Comparison of ENCODE assay signal across 34 mouse cellular contexts in the genomic region with DNA sequence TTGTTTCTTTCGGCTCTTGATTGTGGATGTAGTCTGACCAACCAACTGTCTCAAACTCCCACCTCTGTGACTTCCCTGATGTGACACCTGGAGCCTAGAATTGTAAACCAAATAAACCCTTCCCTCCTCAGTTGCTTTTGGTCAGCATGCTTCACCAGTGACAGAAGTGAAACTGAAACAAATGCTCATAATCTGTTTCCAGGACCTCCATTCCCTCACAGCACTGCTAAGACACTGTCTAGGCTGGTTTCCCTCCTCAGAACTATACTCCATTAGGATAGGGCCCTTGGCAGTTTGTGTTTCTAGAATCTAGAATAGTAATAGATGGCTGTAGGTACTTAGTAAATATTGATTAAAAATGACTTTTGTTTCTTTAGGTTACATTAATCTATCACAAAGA.
"Had no signal": no experiment of that assay in that cellular context is flagged by ENCODE, and none has a peak within 500 bp of the region (broad histone marks: within the 10 kb centered on the region; RNA-seq: fewer than 3 reads in every experiment).

No protein-coding gene starts in this region.

- H3K36me3 ChIP-seq: heart, embryonic 10.5 days; heart, embryonic 12.5 days; heart, embryonic 15.5 days; hindbrain, embryonic 12.5 days; hindbrain, embryonic 13.5 days; hindbrain, embryonic 15.5 days; intestine, embryonic 15.5 days; kidney, embryonic 15.5 days had no signal

- H3K27me3 ChIP-seq: heart, embryonic 12.5 days; heart, embryonic 13.5 days; heart, embryonic 15.5 days; hindbrain, embryonic 12.5 days; hindbrain, embryonic 13.5 days; hindbrain, embryonic 15.5 days; intestine, embryonic 15.5 days; kidney, embryonic 15.5 days had no signal

- H3K9ac ChIP-seq: heart, embryonic 12.5 days; heart, embryonic 13.5 days; heart, embryonic 15.5 days; hindbrain, embryonic 12.5 days; hindbrain, embryonic 13.5 days; hindbrain, embryonic 14.5 days; hindbrain, embryonic 15.5 days; intestine, embryonic 15.5 days; kidney, embryonic 15.5 days had no signal

- H3K4me2 ChIP-seq: heart, embryonic 11.5 days; heart, embryonic 12.5 days; heart, embryonic 13.5 days; heart, embryonic 15.5 days; hindbrain, embryonic 12.5 days; hindbrain, embryonic 13.5 days; hindbrain, embryonic 14.5 days; hindbrain, embryonic 15.5 days; intestine, embryonic 15.5 days; kidney, embryonic 15.5 days had no signal

- DNase-seq: heart, postnatal 10 days; heart, postnatal 14 days; heart, postnatal 36 days; heart, postnatal 4 days; kidney, adult 11 months; kidney, adult 18-20 months; kidney, adult 2 months; kidney, adult 8-10 months; kidney, adult 9 months; kidney, postnatal 10 days; kidney, postnatal 14 days; kidney, postnatal 25 days; kidney, postnatal 36 days; kidney, postnatal 4 days; layer of hippocampus, adult 9-11 months; layer of hippocampus, postnatal 36 days had no signal

- ATAC-seq: hindbrain, embryonic 16.5 days; hindbrain, postnatal 0 days; inflammation-experienced regulatory T-cells, adult 6 months; intestine, embryonic 15.5 days; intestine, embryonic 16.5 days had no signal

- H3K9me3 ChIP-seq: heart, embryonic 10.5 days; heart, embryonic 12.5 days; heart, embryonic 13.5 days; heart, embryonic 15.5 days; hindbrain, embryonic 12.5 days; hindbrain, embryonic 13.5 days; hindbrain, embryonic 15.5 days; intestine, embryonic 15.5 days; kidney, embryonic 15.5 days had no signal

- H3K4me1 ChIP-seq: heart, embryonic 10.5 days; heart, embryonic 12.5 days; heart, embryonic 13.5 days; heart, embryonic 15.5 days; hindbrain, embryonic 12.5 days; hindbrain, embryonic 13.5 days; hindbrain, embryonic 15.5 days; intestine, embryonic 15.5 days had no signal

- H3K4me3 ChIP-seq: heart, embryonic 10.5 days; heart, embryonic 12.5 days; heart, embryonic 13.5 days; heart, embryonic 15.5 days; hindbrain, embryonic 12.5 days; hindbrain, embryonic 13.5 days; hindbrain, embryonic 15.5 days; intestine, embryonic 15.5 days; kidney, embryonic 15.5 days; layer of hippocampus, adult 2 months; left cerebral cortex, adult 2 months had no signal

- H3K27ac ChIP-seq: heart, embryonic 10.5 days; heart, embryonic 13.5 days; heart, embryonic 15.5 days; hindbrain, embryonic 12.5 days; hindbrain, embryonic 13.5 days; hindbrain, embryonic 14.5 days; hindbrain, embryonic 15.5 days; hindbrain, postnatal 0 days; intestine, embryonic 15.5 days; kidney, embryonic 15.5 days; kidney, postnatal 0 days; layer of hippocampus, adult 2 months; left cerebral cortex, adult 2 months had no signal
